Mouse (Mus musculus): Measurements from ENCODE around the gene Cdnf. TPM values are rescaled to one million over a fixed set of nuclear protein-coding genes. Genes with fewer than 3 reads are reported as not detected.

Gene Cdnf
- polyA plus RNA-seq (2015; fragmentation: Nextera tagmentation; extraction: Ambion mirVana): 0.12 and 0.14 TPM in 2 replicates

DNA sequence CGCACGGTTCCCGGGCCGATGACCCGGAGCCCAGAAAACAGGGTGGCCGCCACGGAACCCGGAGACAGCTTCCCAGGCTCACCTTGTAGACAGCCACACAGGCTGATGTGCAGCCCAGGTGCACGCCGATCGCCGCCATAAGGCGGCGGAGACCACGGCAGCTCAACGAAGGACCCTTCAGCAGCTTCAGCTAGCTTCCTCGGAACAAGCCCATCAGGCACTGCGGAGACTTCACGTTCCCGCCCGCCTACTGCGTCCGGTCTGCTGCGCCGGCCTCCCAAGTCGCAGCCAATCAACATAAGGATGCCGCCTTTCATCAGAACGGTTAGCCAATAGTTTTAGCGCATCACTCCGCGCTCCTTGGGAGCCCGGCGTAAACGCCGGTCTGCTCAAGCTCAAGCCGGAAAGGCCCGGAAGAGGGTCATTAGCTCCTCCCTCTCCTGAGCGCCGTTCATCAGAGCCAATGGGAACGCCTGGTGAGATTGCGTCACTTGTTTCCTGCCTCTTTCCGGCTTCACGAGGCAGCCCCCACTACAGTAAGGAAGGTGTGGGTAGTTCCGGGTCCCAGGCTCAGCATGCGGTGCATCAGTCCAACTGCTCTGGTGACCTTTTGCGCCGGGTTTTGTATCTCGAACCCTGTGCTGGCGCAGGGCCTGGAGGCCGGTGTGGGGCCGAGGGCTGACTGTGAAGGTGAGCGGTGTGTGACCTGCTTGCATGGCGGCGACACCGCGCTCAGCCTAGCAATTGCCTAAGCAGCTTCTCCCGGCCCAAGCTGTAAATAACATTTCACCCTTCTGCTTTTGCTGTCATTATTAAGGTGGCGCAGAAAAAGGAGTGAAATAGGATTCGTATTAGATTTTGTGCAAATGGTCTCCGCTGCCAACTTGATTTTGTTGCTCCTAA is at the start of gene Cdnf, which contains the start of the genes Gm45902 and Hspa14:
Cdnf (plus strand) TSS at position 479 of the 903 bp plus-strand sequence.
Gm45902 (minus strand) TSS at position 239 of the 903 bp plus-strand sequence.
Hspa14 (minus strand) TSS at position 263 of the 903 bp plus-strand sequence.
- Histone ChIP-seq H3K4me3 (replicated peaks) (peak within 1 kb of the TSS; percentile 82), H3K9me3 (no peaks in the 10 kb centered on the region), H3K9ac (peak within 1 kb of the TSS; percentile 86), H3K36me3 (peaks cover 16% of the 10 kb centered on the region), H3K4me2 (peak within 1 kb of the TSS; percentile 84), H3K27ac (peak within 1 kb of the TSS; percentile 79), H3K27me3 (replicated peaks) (no peaks in the 10 kb centered on the region), H3K4me1 (0 out of 2 replicates have a peak, but pooled peaks cover 7% of the 10 kb centered on the region)
- ATAC-seq (ENCODE audit: insufficient read depth, low FRiP score, low read depth): peak; percentile 100
- under 1% methylated on average over 60 of the region's 60 CpGs for WGBS

DNA sequence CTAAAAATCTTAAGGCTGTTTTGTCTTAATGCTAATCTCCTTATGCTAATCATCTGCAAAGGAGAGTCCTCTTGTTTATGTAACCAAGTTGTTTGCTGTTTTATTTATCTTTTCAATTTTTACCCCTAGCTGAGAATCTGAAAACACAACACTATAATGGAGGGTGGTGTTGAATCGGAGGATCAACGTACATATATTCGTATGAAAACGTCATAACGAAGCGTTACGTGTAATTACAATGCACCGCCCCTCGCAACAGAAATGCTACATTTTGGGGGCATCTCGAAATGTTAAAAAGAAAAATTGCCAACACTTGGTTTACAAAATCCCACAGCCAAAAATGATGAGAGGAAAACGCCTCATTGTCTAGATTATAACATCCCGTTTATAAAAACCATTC is 38.9 kb upstream of the Cdnf start:
- H3K4me2 ChIP-seq: peak overlapping the region; percentile 62
- no peaks in the 10 kb centered on the region for H3K27me3 ChIP-seq (replicated peaks)
- H3K27ac ChIP-seq: peak overlapping the region; percentile 88
- peak overlapping the region; percentile 86 for H3K4me3 ChIP-seq (replicated peaks)
- H3K4me1 ChIP-seq: peaks cover 6% of the 10 kb centered on the region; the same call in 1 of the 2 replicates
- ATAC-seq (ENCODE audit: insufficient read depth, low FRiP score, low read depth): no peak
- peak overlapping the region; percentile 30; the same call in 1 of the 2 replicates for H3K9ac ChIP-seq
- no peaks in the 10 kb centered on the region for H3K9me3 ChIP-seq
- under 1% methylated on average over 12 of the region's 12 CpGs for WGBS
- H3K36me3 ChIP-seq: no peaks in the 10 kb centered on the region

DNA sequence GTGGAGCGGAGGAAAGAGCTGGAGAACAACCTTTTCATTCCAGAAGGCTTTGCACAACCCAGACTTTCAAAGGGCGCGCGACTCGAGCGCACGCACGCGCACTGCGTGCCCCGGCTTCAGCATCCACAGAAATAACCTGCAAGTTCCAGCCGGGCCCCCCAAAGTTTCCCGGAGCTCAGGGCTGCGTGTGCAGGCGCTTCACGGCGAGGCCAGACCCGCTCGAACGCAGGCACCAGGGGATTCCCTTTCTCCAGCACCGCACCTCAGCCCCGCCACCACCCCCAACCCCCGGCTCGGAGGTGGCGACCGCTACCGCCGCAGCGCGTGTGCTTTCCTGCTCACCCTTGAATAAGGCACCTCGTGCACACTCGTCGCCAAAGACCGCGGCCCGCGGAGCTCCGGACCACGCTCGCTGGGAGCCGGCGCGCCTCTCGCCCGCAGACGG is 38.4 kb upstream of the Cdnf start:
- H3K4me2 ChIP-seq: peak overlapping the region; percentile 62
- WGBS: under 1% methylated on average over 45 of the region's 46 CpGs
- no peaks in the 10 kb centered on the region for H3K9me3 ChIP-seq
- H3K4me3 ChIP-seq (replicated peaks): peak overlapping the region; percentile 86
- peaks cover 6% of the 10 kb centered on the region; the same call in 1 of the 2 replicates for H3K4me1 ChIP-seq
- peak overlapping the region; percentile 88 for H3K27ac ChIP-seq
- no peaks in the 10 kb centered on the region for H3K27me3 ChIP-seq (replicated peaks)
- ATAC-seq (ENCODE audit: insufficient read depth, low FRiP score, low read depth): peak; percentile 70
- no peaks in the 10 kb centered on the region for H3K36me3 ChIP-seq
- peak overlapping the region; percentile 68 for H3K9ac ChIP-seq

DNA sequence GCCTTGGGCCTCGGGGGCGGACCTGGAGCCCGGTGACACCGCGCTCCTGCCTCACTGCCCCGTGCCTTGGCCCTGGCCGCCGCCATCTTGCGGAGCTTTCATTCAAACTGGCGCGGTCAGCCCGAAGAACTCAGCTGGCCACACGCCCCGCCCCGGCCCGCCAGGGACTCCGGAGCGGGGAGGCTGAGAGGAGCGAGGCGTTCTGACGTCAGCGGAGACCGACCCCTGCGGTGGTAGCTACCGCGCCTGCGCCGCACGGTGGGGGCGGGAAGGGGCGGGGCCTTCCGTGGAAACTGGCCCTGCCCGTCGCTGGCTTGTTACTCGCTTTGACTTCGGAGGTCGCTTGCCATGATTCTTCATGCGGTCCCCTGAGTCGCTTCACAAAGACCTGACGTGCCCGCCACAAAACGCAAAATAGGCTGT is 38.0 kb upstream of the Cdnf start, which contains the start of gene Suv39h2:
Suv39h2 (minus strand) TSS at position 171 of the 423 bp plus-strand sequence.
- ATAC-seq (ENCODE audit: insufficient read depth, low FRiP score, low read depth): peak; percentile 98
- H3K27me3 ChIP-seq (replicated peaks): no peaks in the 10 kb centered on the region
- H3K9ac ChIP-seq: peak within 1 kb of the TSS; percentile 68
- H3K4me3 ChIP-seq (replicated peaks): peak within 1 kb of the TSS; percentile 86
- H3K9me3 ChIP-seq: no peaks in the 10 kb centered on the region
- H3K4me2 ChIP-seq: peak within 1 kb of the TSS; percentile 62
- 1% methylated on average over 42 of the region's 42 CpGs for WGBS
- peaks cover 6% of the 10 kb centered on the region; the same call in 1 of the 2 replicates for H3K4me1 ChIP-seq
- peak within 1 kb of the TSS; percentile 88 for H3K27ac ChIP-seq
- no peaks in the 10 kb centered on the region for H3K36me3 ChIP-seq

DNA sequence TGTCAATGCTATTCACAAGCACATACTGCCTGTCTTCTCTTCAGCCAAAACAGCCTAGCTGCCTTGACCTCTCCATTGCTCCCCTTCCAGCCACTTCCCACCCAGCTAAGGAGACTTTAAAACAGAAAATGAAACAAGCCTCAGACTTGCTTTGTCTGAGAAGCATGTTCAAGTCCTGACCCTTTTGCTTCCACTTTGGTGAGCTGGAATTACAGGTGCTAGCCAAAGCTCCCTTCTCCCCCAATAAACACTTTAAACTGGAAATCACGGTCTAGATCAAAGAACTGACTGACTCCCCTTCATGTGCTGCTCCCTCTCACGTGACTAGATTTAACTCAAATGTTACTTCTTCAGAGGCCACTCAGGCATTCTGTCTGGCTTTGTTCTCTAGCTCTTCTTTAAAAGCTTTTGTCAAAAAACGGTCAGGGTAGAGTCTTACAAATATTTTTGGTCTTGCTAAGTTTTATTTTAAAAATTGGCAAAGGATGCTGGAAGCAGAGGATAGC is 37.0 kb upstream of the Cdnf start:
- Histone ChIP-seq H3K4me3 (replicated peaks) (no peak overlapping the region), H3K27ac (no peak overlapping the region)

DNA sequence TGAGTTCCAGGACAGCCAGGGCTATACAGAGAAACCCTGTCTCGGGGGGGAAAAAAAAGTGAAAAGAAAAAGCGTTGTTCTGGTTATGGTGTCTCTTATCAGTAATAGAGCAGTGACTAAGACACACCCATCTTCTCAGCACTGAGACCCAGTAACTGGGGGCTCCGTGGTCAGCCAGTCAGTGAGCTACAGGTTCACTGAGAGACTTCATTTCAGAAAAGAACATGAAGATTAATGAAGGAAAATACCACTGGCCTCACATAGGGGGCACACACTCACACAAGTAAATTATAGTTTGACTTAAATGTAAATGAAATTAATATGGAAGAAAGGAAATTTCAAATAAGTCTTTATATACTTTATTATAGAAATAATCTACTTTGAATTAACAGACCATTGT is 32.6 kb upstream of the Cdnf start:
- 76% methylated on average over 3 of the region's 3 CpGs for WGBS
- no peak overlapping the region for H3K4me2 ChIP-seq
- no peak overlapping the region for H3K4me3 ChIP-seq (replicated peaks)
- no peak overlapping the region for H3K27ac ChIP-seq
- H3K27me3 ChIP-seq (replicated peaks): no peaks in the 10 kb centered on the region
- 0 out of 2 replicates have a peak, but pooled peaks cover 3% of the 10 kb centered on the region for H3K4me1 ChIP-seq
- no peaks in the 10 kb centered on the region for H3K9me3 ChIP-seq
- no peaks in the 10 kb centered on the region for H3K36me3 ChIP-seq
- H3K9ac ChIP-seq: no peak overlapping the region
- peak; percentile 39; the same call in 1 of the 2 replicates for ATAC-seq (ENCODE audit: insufficient read depth, low FRiP score, low read depth)

More for the DNA sequence above, 37.0 kb upstream of the Cdnf start:
- Histone ChIP-seq H3K9me3 (no peaks in the 10 kb centered on the region), H3K4me2 (peak overlapping the region; percentile 62; the same call in 1 of the 2 replicates), H3K36me3 (no peaks in the 10 kb centered on the region), H3K9ac (no peak overlapping the region), H3K4me1 (peaks cover 6% of the 10 kb centered on the region; the same call in 1 of the 2 replicates), H3K27me3 (replicated peaks) (no peaks in the 10 kb centered on the region)
- WGBS: 64% methylated on average over 3 of the region's 3 CpGs
- no peak for ATAC-seq (ENCODE audit: insufficient read depth, low FRiP score, low read depth)

DNA sequence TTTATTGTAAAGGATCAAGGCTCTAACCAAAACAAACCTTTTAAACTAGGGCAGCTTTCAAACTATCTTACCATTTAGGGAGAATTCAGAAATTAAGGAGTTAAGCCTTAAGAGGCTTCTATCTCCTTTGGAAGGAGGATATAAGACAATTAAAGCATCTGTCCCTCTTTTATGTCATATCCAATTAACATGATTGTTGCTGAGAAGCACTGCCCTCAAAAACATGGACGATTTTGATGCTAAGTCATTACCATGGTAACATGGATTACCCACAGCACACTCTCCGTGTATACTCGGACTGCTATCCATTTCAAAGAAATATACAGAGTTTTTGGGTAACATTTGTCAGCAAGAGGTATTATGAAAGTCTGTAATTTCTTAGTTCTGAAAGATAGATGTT is 23.0 kb upstream of the Cdnf start:
- 85% methylated on average over 3 of the region's 3 CpGs for WGBS
- H3K36me3 ChIP-seq: peaks cover 17% of the 10 kb centered on the region
- no peak for ATAC-seq (ENCODE audit: insufficient read depth, low FRiP score, low read depth)
- H3K9me3 ChIP-seq: no peaks in the 10 kb centered on the region
- H3K4me3 ChIP-seq (replicated peaks): no peak overlapping the region
- no peak overlapping the region for H3K9ac ChIP-seq
- H3K27ac ChIP-seq: no peak overlapping the region
- H3K4me1 ChIP-seq: no peaks in the 10 kb centered on the region
- no peak overlapping the region for H3K4me2 ChIP-seq
- no peaks in the 10 kb centered on the region for H3K27me3 ChIP-seq (replicated peaks)

DNA sequence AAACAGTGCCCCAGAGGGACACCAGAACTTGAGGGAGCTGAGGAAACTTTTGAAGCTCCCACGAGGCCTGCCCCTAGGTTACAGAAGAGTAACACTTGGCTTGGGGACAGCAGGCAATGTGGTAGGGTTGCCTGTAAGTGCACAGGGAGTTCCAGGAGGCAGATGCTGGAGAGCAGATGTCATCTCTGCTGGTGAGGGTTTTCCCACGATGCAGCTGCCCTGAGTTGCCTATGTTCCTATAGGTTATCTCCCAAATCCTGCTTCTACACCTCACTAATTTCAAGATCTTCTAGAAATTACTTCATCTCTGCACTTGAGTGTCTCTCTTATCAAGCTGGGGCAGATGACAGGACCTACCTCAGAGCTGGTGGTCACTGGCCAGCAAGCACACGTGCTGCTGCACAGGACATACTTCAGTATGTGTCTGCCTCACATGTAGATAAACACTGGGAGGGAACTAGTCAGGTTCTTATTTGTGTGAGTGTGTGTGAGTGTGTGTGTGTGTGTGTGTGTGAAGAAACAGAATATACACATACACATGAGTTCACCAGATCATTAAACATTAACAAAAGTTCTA is 18.9 kb upstream of the Cdnf start:
- H3K27ac ChIP-seq: no peak overlapping the region
- no peaks in the 10 kb centered on the region for H3K4me1 ChIP-seq
- WGBS: 85% methylated on average over 3 of the region's 3 CpGs
- no peaks in the 10 kb centered on the region for H3K9me3 ChIP-seq
- no peaks in the 10 kb centered on the region for H3K27me3 ChIP-seq (replicated peaks)
- peaks cover 35% of the 10 kb centered on the region for H3K36me3 ChIP-seq
- H3K4me2 ChIP-seq: no peak overlapping the region
- H3K4me3 ChIP-seq (replicated peaks): no peak overlapping the region
- ATAC-seq (ENCODE audit: insufficient read depth, low FRiP score, low read depth): no peak
- H3K9ac ChIP-seq: no peak overlapping the region

DNA sequence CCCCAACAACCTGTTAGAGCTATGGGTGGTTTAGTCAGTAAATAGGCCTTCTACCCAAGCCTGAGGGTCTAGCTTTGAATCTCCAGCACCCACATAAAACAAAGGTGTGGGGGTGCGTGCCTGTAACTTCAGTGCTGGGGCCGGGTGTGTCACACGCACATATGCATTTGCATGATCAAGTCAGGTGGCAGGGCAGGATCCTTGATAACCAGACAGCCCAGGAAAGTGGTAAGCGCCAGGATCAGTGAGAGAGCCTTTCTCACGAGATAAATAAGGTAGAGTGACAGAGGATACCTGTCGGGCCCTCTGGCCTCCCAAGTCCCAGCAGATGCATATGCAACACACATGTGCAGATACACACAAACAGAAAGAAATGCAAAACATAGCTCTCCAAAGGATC is 13.3 kb upstream of the Cdnf start:
- Histone ChIP-seq H3K9ac (no peak overlapping the region), H3K4me3 (replicated peaks) (no peak overlapping the region), H3K27me3 (replicated peaks) (no peaks in the 10 kb centered on the region), H3K4me2 (no peak overlapping the region), H3K4me1 (no peaks in the 10 kb centered on the region), H3K27ac (no peak overlapping the region), H3K9me3 (no peaks in the 10 kb centered on the region), H3K36me3 (peaks cover 26% of the 10 kb centered on the region; the same call in 1 of the 2 replicates)
- 88% methylated on average over 6 of the region's 6 CpGs for WGBS
- no peak for ATAC-seq (ENCODE audit: insufficient read depth, low FRiP score, low read depth)

DNA sequence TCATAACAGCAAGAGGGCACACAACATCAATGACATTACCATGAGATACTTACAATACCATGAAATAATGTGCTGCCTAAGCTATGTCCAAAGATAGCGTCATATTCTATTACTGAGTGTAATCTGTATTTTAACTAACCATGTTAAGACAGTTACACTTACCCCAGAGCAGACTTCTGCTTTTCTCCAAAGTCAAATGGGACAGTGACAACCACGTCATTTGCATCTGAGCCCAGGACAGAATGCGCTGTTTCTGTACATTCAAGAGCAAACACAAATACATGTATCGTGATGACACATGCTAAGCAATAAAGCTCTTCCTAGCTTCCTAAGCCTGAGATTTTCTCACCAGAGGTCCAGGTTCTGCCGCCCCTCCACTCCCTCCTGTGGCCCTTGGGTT is 11.9 kb upstream of the Cdnf start:
- H3K27me3 ChIP-seq (replicated peaks): no peaks in the 10 kb centered on the region
- no peak overlapping the region for H3K4me3 ChIP-seq (replicated peaks)
- peaks cover 20% of the 10 kb centered on the region; the same call in 1 of the 2 replicates for H3K36me3 ChIP-seq
- no peak overlapping the region for H3K27ac ChIP-seq
- ATAC-seq (ENCODE audit: insufficient read depth, low FRiP score, low read depth): no peak
- no peak overlapping the region for H3K9ac ChIP-seq
- WGBS: 94% methylated on average over 5 of the region's 5 CpGs
- no peak overlapping the region for H3K4me2 ChIP-seq
- H3K9me3 ChIP-seq: no peaks in the 10 kb centered on the region
- no peaks in the 10 kb centered on the region for H3K4me1 ChIP-seq

DNA sequence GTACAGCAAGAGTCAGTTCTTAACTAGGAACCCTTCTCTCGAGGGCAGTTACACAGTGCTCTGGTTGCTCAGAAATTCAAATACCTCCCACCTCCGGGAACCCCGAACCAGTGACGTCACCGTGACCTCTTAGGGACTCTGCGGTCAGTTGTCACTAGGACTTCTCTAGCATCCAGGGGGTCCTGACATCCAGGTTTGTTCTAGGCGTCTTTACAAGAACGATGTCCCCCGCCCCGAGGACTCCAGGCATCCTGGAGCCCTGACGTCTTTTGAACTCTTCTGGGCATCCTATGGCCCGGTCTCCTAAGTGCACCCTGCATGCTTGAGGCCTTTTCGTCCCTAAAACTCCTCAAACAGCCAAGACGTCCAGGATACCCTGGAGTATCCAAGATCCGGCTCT is 754 bp upstream of the Cdnf start:
- 0 out of 2 replicates have a peak, but pooled peaks have one; percentile 0 for ATAC-seq (ENCODE audit: insufficient read depth, low FRiP score, low read depth)
- WGBS: under 1% methylated on average over 15 of the region's 15 CpGs
- Histone ChIP-seq H3K9ac (peak overlapping the region; percentile 86), H3K4me2 (peak overlapping the region; percentile 84), H3K36me3 (peaks cover 16% of the 10 kb centered on the region), H3K27ac (peak overlapping the region; percentile 79), H3K9me3 (no peaks in the 10 kb centered on the region), H3K4me3 (replicated peaks) (peak overlapping the region; percentile 82), H3K27me3 (replicated peaks) (no peaks in the 10 kb centered on the region), H3K4me1 (0 out of 2 replicates have a peak, but pooled peaks cover 7% of the 10 kb centered on the region)

Data from stomach, embryonic 15.5 days (tissue).